Mouse (Mus musculus) intestine, embryonic 14.5 days (tissue): ENCODE results near the gene Agtr1b. TPM values are rescaled to one million over a fixed set of nuclear protein-coding genes. Genes with fewer than 3 reads are reported as not detected.

Experiments used
- polyA plus RNA-seq: library from polyadenylated mRNA; unstranded; fragments of >200 nt; fragmentation: Nextera tagmentation; extraction: Ambion mirVana; gene quantifications from 2 replicates; pipeline ENCODE4 v1.2.1, GENCODE M21; 2014

Agtr1b gene
- polyA plus RNA-seq, 1 experiment from 2014 or later, result 0.77 TPM

Other genes starting within 250 kb of the Agtr1b start
- gene Gyg, start 211.9 kb downstream of the Agtr1b start, polyA plus RNA-seq, result 53.4 and 54.2 TPM in 2 replicates
- gene Cpa3, start 125.0 kb downstream of the Agtr1b start, polyA plus RNA-seq, result 2.1 and 2.3 TPM in 2 replicates
- 1.2 and 2.9 TPM in 2 replicates for gene Cpb1, start 91.4 kb downstream of the Agtr1b start, polyA plus RNA-seq